Mouse (Mus musculus) erythroid progenitor cell, adult 5-6 weeks (primary cell): ENCODE results near the gene Ctps. TPM values are rescaled to one million over a fixed set of nuclear protein-coding genes. Genes with fewer than 3 reads are reported as not detected.
A peak's percentile ranks its signal among the peaks of the same experiment; 100 is the strongest.
"Not testable (repeated sequence)": the region's sequence is repeated elsewhere in the genome, so short reads cannot be mapped to it uniquely, and the experiment has no call there.

ENCODE experiments used
- ATAC-seq: replicated peaks from 2 replicates; pipeline ENCODE4 v1.8.0; 2016; ENCODE audit warnings: moderate number of reproducible peaks, mild to moderate bottlenecking, moderate TSS enrichment, inconsistent platforms; ENCODE audit not compliant: poor library complexity, low FRiP score, severe bottlenecking
- total RNA-seq, 2 experiments: library from RNA; stranded (forward) in 1 of 2; stranded (reverse) in 1 of 2; fragments of 150-400 nt in 1 of 2; fragments of 186-747, 209-891 nt in 1 of 2; gene quantifications; 2 replicates each; pipeline versions ENCODE4 v1.2.3 to v1.2.4; 2015 to 2017; ENCODE audit warnings: low replicate concordance in 2 of 2

The Ctps gene
- total RNA-seq (2015; ENCODE audit: low replicate concordance), result 18.9 and 22.7 TPM in 2 replicates
- total RNA-seq (2017; ENCODE audit: low replicate concordance), result 19.4 and 30.8 TPM in 2 replicates

DNA sequence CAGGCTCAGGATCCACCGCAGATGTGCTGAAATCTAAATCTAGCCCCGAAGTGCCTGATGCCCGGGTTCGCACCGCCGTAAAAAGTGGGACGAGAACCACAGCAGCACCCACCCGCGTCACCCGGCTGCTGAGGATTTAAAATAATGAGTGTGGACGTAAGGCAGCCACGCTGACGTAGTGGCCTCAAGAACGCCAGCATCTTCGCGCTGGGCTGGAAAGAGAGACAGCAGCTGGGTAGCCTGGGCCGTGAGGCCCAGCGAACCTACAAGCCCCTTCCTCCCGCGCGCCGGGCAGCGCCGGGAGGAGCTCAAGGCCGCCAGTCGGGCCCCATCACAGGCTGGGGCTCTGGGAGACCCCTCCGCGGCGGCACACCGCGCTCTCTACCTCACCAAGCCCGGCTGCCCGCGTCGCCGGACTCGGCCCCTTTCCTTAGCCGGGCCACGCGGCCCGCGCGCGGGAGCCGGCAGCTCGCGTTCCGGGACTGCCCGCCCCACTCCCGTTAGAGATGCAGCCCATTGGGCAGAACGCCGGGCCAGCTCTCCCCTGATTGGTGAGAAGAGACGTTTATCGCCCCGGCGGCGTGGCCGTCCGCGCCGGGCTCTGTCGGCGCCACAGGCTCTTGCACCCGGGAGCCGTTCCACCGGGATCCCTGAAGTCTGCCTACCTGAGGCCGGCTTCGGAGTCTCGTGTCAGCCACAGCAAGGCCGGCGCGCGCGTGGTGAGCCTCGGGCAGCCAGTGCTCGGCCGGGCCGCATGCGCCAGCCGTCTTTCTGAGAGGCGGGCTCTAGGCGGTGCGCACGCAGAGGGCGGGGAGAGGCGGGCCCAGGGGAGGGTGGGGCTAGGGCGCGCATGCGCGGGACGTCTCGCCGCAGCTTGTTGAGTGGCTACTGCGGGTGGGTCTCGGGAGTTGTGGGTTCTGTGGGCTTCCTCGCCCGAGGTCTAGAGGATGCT lies at the start of gene Ctps:
TSS of gene Ctps (minus strand) at position 791 of the 952 bp plus-strand sequence.
- ATAC-seq, result peak; percentile 95

GRCm38 (mm10) chr4:120616199-120617025 lies 46.3 kb upstream of the Ctps start:
- no peak for ATAC-seq

DNA sequence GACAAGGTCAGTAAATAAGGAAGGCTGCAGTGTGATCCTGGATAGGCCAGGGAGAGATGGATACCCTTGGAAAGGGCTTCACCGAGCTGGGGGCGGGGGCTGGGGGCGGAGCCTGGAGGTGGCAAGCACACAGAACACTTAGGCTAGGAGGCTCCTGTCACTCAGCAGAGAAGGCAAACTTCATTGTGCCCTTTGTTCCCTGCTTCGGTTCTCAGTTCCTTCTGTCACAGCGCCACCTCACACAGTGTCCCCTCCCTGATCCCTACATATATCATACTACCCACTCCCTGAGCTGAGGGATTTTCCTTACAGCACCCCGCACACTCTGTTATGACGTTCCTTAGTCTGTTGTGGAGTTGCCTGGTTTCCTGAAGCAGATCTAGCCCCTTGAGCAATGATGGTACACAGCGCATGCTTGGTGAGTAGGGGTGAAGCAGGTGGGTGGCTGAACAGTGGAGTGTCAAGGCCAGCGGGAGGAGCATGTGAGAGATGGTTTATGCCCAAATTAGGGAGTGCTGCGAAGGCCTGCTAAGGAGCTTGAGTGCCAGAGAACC lies 45.5 kb upstream of the Ctps start:
- ATAC-seq, result no peak

GRCm38 (mm10) chr4:120614644-120615043 lies 44.6 kb upstream of the Ctps start:
- no peak for ATAC-seq

DNA sequence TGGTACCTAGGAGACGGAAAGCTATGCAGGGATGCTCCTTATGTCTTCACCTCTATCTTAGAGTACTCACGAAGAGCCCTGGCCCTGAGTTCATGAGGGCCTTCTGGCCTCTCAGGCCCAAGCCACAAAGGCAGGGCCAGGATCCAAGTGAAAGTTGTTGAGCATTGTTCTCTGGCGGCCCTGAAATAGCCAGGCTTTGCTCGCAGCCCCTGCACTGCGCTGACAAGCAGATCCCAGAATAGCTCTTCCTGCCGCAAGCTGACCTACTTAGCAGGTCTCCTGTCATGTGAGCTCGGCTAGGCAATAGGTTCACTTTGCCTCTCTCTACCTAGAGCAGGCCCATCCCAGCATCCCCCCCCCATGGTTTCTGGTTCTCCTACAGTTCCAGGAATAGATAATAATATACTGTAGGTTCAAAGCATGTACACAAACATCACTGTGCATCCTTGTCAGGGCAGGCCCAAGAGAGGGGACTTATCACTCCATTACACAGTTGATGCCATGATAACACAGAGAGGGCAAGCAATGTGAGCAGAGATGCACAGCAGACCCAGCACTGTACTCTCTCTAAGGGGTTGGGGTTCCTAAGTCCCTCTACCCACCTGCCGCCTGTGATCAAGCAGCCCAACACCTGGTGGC lies 43.7 kb upstream of the Ctps start:
- no peak for ATAC-seq

DNA sequence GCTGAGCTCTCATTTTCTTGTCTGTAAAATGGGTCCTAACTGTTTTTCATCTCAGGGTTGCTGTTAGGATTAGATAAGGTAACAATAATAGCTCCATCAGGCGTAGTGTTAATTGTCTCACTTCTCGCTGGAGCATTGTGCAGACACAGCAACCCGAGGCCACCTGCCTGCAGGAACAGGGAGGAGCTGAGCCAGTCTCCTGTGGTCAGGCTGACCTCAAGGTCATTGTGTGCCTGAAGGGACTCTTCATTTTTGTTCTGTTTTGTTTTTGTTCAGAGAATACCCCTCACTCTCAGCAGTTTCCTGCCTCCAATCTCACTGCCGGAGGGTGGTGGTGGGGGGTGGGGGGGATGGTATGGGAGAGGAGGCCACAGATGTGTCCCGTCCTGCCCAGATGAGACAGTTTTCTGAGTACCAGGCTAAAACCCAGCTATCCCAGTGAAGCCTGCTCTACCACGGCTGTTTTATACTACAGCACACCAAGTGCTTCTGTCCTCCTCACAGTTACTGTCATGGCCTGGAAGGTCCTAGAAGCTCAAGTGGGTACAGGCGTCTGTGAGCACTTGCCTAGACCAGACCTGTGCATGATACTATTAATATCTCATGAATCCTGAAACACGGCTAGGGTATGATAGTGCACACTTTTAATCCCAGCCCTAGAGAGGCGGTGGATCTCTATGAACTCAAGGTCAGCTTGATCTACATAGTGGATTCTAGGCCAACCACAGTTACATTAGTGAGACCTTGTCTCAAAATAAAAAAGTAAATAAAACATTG lies 42.4 kb upstream of the Ctps start:
- no peak for ATAC-seq

- no peak for ATAC-seq
Observed at GRCm38 (mm10) chr4:120611005-120611404, 40.9 kb upstream of the Ctps start.

DNA sequence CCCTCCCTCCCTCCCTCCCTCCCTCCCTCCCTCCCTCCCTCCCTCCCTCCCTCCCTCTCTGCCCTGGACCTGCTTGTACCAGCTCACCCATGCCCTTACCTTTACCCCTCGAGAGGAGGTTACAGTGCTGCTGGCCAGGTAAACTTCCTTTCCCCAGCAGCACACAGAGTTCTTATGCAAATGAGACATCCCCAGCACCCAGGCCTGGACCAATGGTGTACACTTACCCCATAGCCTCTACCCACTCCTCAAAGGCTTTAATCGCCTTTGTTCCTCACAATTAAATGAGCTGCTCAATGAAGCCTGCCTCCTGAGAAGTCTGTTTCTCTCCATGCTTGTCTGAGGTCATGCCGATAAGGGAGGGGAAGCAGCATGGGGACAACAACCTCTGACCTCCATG lies 36.9 kb upstream of the Ctps start:
- ATAC-seq, result no peak

DNA sequence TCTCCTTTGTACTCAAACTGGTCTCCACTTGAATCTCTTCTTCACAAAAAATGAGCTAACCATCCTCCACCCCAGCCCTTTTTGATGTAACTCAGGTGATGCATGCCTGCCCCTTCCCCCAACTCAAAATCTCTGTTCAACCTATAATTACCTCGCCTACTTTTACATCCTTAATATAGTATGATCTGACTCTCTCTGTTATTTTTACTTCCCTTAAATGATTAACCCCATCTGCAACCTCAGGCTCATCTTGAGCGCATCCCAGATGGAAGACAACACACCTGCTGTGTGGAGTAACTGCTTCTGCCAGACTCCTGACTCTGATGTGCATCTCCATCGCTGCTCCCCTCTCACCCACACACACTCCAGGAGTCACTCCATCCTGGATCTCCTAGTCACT lies 32.6 kb upstream of the Ctps start:
- ATAC-seq, result no peak

GRCm38 (mm10) chr4:120601774-120602173 lies 31.7 kb upstream of the Ctps start:
- no peak for ATAC-seq

GRCm38 (mm10) chr4:120598922-120599321 lies 28.8 kb upstream of the Ctps start:
- no peak for ATAC-seq

DNA sequence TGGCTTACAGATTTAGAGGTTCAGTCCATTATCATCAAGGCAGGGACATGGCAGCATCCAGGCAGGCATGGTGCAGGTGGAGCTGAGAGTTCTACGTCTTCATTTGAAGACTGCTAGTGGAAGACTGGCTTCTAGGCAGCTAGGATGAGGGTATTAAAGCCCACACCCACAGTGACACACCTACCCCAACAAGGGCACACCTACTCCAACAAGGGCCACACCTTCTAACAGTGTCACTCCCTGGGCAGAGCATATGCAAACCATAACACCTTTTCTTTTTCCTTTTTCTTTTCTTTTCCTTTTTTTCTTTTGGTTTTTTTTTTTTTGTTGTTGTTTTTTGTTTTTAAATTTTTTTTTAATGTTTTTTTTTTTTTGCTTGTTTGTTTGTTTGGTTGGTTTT lies 26.1 kb upstream of the Ctps start:
- not testable (repeated sequence) for ATAC-seq

DNA sequence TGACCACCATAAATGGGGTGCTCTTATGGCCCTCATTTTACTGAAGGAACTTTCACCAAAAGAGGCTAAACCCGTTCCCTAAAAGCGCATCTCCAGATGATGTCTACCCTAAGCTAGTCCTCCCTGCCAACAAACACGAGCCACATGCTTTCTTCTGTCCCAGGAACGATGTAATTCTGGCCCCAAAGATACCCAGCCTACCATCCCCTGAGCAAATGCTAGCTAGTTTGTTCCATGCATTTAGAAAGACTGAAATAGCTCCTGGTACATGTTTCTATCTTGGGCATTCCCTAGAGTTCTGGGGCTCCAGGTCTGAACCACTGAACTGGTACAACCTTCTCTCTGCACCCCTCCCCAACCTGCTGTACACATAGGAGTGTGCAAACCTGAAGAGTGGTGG lies 20.9 kb upstream of the Ctps start:
- no peak for ATAC-seq

GRCm38 (mm10) chr4:120589815-120590422 lies 19.8 kb upstream of the Ctps start:
- ATAC-seq, result peak; percentile 83

- ATAC-seq, result no peak; the same call in 1 of the 2 replicates
Observed at GRCm38 (mm10) chr4:120589070-120589469, 19.0 kb upstream of the Ctps start.

- no peak for ATAC-seq
Observed at GRCm38 (mm10) chr4:120588445-120588844, 18.4 kb upstream of the Ctps start, which contains the start of gene Gm8439. TSS of gene Gm8439 (plus strand) at chr4:120588745.

DNA sequence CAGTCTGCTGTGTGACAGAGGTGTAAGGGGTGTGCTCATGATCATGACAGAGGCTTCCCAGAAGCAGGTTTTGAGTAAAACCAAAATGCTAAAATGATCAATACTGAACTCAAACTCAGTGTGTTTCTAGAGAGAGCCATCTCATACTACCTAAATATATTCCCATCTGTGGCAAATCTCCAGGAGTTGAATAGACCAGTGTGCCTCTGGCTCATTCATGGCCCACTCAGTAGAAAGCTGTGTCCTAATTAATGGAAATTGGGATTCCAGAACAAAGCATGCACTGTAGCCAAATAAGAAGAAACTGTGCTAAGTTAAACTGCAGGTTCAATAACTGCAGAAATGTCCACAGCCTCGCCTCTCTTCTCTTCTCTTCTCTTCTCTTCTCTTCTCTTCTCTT lies 16.9 kb upstream of the Ctps start:
- no peak for ATAC-seq

DNA sequence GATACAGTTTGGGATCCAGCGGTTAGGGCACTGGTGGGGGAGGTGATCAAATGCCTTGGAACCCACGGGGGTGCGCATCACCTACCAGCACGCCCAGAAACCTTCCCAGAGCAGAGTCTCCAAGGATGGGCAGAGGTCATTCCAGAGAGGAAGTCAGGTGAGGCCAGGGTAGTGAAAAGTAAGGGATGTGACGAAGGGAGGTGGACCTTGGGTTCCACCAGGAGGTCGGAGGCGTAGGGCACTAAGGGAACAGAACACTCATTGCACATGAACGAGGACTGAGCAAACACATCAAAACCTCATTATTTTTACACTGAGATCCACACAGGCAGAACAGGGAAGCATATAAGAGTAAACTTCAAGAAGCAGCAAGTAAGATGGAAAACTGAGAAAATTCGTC lies 11.6 kb upstream of the Ctps start:
- no peak for ATAC-seq

DNA sequence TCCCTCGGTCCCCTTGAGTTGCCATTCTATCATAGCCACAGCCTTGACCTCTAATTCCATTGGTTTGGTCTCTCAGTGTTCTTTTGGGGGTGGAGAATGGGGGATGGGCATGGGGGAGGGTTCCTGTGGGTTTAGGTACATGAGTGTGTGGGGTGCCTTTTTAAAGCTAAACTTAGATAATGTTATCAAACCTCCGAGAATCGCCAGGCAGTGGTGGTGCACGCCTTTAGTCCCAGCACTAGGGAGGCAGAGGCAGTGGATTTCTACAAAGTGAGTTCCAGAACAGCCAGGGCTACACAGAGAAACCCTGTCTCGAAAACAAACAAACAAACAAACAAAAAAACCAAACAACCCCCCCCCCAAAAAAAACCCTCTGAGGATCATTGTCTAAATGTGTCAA lies 10.8 kb upstream of the Ctps start:
- ATAC-seq, result no peak
